Mouse (Mus musculus) small intestine, adult 2 months (tissue): Measurements from ENCODE around the gene Gtf2b.

Experiments used
- CTCF ChIP-seq: fragments of 200-500 bp; IDR thresholded peaks from 2 replicates; pipeline ENCODE4 v1.5.1; 2012; ENCODE audit warnings: low read depth, mild to moderate bottlenecking, control low read depth, inconsistent platforms, low read length, moderate library complexity, mixed read lengths; ENCODE audit not compliant: insufficient replicate concordance, insufficient read length; ENCODE audit errors: extremely low read depth
- POLR2A ChIP-seq: fragments of 200-500 bp; IDR thresholded peaks from 2 replicates; pipeline ENCODE4 v1.6.1; 2012; ENCODE audit warnings: low read depth, mild to moderate bottlenecking, control low read depth, inconsistent platforms, low read length, moderate library complexity

- TF ChIP-seq POLR2A, result no peak
- TF ChIP-seq CTCF, result no peak
These were observed 30.6 kb upstream of the Gtf2b start for GRCm38 (mm10) chr3:142734291-142734690.
